Mouse (Mus musculus) embryonic fibroblast, embryonic 13.5 days (primary cell): ENCODE measurements around the gene Nup210l.

Experiments
- CTCF ChIP-seq: IDR thresholded peaks from 2 replicates; pipeline ENCODE4 v1.5.1; 2011; ENCODE audit warnings: mild to moderate bottlenecking, control low read depth, low read length, moderate library complexity, borderline replicate concordance; ENCODE audit not compliant: insufficient read depth
- POLR2A ChIP-seq: IDR thresholded peaks from 2 replicates; pipeline ENCODE4 v1.6.1; 2011; ENCODE audit warnings: low read depth, mild to moderate bottlenecking, control low read depth, low read length, moderate library complexity

- TF ChIP-seq POLR2A (no peak), CTCF (no peak)
Observed at GRCm38 (mm10) chr3:90134993-90135392, 31.1 kb downstream of the Nup210l start.
